Mouse (Mus musculus): Measurements from ENCODE around the gene Zdhhc11. TPM values are rescaled to one million over a fixed set of nuclear protein-coding genes. Genes with fewer than 3 reads are reported as not detected.
A peak's percentile ranks its signal among the peaks of the same experiment; 100 is the strongest.
"Not testable (repeated sequence)": the region's sequence is repeated elsewhere in the genome, so short reads cannot be mapped to it uniquely, and the experiment has no call there.

Gene Zdhhc11
- total RNA-seq, 2 experiments from 2014 or later: not detected

DNA sequence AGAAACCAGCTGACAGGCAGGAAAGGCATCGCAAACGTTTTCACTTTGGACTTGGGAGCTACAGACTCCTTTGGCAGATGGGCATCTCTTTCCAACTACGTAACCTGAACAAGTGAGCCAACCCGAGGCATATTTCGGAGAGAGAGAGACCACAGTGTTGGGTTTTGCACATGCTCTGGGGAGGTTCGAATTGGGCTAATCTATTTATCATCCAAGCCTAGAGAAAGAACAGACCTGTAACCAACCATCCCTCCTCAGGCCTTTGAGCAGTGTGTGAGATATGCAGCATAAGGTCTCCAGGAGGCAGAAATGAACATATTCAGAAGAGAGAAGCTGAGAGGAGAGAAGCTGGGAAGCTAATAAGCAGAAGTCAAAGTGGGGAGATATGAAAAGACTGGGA is 37.3 kb downstream of the Zdhhc11 start:
- no peak for DNase-seq
- intact Hi-C loops (cut with DNase I): no loop called here

DNA sequence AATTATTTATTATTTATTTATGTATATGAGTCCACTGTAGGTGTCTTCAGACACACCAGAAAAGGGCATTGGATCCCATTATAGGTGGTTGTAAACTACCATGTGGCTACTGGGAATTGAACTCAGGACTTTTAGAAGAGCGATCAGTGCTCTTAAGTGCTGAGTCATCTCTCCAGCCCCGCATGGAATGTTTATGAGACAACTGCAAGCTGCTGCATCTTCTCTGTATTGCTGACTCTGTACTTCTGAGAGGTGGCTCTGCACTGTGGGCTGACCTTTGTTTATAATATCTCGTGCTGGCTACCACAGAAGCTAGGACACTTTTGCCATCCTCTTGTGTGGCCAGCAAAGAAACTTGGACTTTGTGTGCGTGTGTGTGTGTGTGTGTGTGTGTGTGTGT is 37.8 kb downstream of the Zdhhc11 start:
- intact Hi-C loops (cut with DNase I): no loop called here
- no peak for DNase-seq

DNA sequence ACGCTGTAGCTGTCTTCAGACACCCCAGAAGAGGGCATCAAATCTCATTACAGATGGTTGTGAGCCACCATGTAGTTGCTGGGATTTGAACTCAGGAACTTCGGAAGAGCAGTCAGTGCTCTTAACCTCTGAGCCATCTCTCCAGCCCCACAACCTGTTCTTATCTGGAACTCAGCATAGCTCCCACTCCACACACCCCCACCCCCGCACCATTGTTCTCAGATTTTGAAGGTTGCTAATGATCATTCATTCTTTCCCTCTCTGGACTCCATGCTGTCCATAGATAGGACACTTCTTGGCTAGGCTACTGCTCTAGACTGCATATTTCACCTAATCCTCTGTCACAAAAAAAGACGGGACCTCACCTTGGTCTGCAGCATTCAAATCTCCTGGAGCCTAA is 43.2 kb downstream of the Zdhhc11 start:
- DNase-seq; intact Hi-C loops (cut with DNase I): not testable (repeated sequence)

DNA sequence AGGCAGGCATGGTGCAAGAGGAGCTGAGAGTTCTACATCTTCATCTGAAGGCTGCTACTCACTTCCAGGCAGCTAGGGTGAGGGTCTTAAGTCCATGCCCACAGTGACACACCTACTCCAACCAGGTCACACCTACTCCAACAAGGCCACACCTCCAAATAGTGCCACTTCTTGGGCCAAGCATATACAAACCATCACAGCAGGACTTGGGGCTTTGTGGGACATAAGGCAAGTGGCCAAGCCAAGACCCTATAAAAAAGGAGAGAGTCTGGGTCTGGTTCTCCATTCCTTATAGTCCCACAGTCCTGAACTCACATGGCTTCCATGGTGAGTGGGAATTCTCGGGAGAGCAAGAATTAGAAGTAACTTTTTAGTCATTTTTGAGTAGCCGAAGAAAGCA is 44.6 kb downstream of the Zdhhc11 start:
- DNase-seq; intact Hi-C loops (cut with DNase I): not testable (repeated sequence)

DNA sequence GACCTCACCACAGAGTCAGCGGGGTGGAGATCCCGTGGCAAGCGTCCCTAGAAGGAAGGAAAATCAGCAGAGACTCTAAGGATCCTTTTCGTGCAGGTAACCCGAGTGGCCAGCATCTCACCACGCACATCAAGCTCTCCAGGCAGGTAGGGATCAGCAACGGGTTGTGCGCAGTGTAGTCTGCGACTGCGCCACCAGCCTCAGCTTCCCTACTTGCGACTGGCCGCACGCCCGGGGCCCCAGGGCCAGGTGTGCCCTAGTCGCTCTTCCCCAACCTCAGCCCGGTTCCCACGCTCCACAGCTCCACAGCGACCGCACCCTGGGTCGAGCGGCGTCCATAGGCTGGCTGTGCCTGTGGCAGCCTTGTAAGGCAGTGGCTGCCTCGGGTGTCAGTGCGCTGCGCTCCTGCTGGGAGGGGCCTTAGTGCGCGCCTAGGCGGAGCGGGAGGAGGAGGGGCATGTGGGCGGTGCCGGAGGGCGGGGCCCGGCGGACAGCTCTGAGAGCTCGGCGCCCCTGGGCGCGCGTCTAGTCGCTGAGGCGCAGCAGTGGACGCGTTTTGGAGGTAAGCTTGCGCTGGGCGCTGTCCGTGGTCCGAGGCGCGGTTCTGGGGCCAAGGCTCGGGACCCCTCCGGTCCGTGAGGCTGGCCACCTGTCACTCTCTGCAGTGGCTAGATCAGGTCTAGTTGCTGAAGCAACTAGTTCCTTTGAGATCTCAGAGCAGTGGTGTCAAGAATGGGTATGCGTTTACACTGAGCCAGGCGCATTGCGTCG is 45.5 kb downstream of the Zdhhc11 start, which contains the start of gene Tppp:
Gene Tppp (plus strand): TSS at position 460 of the 771 bp plus-strand sequence.
- intact Hi-C loops (cut with DNase I): no loop called here
- peak; percentile 95 to 96 for DNase-seq

DNA sequence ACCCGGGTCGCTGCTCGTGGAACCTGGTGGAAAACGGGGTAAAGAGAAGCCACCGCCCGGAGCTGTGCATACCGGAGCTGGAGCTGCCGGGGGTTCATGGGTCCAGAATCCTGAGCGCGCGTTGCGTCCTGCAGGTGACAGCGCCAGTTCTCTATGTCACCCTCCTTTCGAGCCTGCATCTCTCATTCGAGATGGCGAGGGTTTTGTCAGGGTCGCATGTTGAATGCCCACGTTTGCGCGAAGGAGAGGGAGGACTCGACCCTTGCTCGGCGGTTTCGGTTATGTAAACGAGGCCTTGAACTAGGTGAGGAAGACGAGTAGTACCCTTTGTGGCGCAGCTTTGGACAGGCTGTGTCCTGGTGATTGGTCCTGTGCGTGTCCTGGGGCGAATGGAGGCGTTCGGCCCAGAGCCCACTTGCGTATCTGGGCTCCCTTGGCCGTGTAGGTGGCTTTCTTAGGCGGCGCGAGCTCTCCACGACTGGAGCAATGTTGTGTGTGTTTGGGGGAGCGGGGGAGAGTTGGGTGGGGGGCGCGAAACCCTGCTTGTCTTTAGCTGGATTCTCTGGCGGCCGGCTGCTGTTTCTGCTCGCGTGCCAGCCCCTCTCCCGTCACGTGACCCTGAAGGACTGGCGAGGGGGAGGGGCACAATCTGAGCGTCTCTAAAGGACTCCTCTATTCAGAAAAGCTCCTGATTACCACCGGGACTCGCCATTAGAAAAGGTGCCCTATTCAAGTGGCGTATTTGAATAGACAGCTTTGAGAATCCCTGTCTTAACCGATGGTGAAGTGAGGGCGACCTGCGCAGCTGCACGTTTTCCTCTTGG is 46.4 kb downstream of the Zdhhc11 start:
- DNase-seq: peak; percentile 76 to 77
- intact Hi-C loops (cut with DNase I): no loop called here

DNA sequence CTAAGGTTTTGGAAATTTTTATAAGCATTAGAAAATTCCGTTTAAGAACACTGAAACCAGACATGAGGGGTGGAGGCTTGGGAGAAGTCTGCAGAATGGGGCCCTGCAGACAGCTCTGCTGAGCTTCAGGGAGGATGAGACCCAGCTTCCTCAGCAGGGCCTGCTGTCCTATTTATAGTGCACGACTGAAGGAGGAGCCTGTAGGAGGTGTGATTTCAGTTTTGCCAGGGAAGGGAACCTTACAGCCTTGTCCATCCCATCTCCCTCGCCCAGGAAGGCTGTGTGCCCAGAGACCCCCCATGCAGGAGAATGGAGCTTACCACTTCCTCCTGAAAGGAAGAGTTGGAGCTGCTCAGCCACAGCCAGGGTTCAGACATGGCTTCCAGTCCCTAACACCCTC is 47.0 kb downstream of the Zdhhc11 start:
- intact Hi-C loops (cut with DNase I): no loop called here
- DNase-seq: no peak

DNA sequence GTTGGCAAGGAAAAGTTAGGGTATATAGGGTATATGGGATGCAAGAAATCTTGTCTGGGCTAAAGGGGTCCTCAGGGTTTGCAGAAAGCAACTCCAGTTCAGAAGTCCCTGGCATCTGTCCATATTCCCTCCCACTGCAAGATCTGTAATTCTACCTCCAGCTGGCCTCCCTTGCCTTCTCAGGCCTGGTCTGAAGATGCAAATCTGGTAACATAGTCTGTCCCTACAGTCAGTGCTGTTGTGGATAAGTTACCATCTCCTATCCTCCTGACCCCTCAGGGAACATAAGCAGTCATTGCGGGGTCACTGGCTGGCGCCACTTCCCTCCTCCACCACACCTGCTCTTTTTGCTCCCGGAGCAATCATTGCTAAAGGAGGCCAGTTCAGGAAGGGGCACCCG is 52.3 kb downstream of the Zdhhc11 start:
- DNase-seq: no peak
- intact Hi-C loops (cut with DNase I): no loop called here

DNA sequence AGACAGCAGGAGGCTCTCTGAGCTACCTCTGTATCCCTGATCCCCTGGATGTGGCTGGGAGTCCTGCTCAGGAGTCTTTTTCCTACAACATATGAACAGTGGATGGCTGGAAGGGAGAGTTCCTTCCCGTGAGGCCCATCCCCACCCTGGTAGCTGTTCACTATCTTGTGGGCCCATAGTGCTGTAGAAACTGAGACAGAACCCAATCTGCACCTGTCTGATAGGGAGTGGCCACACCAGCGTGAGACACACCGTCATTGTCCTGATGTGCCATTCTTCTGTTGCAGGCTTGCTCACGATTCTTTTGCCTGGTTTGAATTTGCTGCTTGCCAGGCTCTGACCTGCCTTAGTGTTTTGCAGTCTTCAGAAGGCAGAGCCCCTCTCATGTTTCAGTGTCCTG is 53.8 kb downstream of the Zdhhc11 start:
- DNase-seq: no peak
- intact Hi-C loops (cut with DNase I): no loop called here

DNA sequence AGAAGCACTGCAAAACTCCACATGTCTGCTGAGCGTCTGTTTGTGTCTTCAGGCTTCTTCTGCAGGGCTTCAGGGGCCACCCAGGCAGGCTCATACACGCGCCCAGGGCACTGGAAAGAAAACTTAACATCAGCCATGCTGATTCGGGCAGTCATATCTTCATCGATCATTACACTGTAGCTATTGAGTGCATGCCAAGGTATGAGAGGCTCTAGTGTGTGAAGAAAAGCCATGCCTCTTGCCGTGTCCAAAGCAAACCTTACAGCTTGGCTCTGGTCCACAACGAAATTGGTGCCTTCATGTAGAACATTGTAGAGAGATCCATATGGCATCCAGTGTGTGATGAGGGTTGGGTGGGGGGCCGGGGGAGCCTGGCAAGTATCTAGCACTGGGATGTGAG is 55.4 kb downstream of the Zdhhc11 start:
- intact Hi-C loops (cut with DNase I); DNase-seq: not testable (repeated sequence)

DNA sequence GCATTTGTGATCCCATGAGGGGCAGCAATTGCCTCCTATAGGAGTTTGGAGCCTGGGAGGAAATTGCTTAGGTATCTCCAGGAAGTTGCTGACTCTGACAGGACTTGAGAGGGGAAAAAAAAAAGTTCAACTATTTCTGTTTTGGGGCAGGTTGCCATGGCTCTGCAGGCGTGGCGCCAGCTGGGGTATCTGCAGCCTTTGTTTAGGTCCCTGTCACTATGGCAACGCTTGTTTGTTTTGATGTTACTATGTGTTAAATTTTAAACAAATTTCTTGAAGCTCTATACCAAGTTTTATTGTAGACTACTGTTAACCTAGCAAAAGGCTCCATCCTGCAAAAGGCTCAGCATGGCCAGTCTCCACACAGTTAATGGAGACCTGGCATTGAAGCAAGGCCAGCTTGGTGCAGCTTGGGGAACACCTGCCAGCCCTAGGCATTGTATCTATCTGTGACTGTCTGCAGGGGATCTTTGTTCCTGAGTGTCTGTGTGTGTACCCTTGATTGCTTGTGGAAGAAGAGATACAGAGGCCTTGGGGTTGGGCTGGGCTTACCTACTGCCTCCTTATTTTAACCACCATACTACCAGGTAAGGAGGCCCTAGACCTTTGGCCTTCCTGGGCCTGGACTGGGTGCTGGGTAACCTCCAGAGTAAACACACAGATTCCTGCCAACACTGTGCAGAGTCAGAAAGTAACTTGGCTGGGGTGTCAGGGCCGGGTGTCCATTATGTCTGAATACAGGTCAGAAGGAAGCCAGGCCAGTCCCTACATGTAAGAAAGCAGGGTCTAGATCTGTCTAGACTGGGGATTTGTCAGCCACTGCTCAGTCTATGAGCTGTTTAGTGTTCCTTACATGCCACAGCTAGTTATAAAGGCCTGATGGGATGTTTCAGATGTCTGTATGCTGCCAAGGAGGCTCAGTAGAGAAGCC is 61.8 kb downstream of the Zdhhc11 start:
- intact Hi-C loops (cut with DNase I): loop anchor here (1.0 kb wide), 1 partner anchor 55 kb away; no protein-coding TSS in a partner anchor
- peak; percentile 58 to 61 for DNase-seq

- intact Hi-C loops (cut with DNase I): loop anchor here (1.0 kb wide), 1 partner anchor 56 kb away; no protein-coding TSS in a partner anchor
- peak; percentile 46 to 65 for DNase-seq
Measured at GRCm38 (mm10) chr13:74026215-74026614, 62.6 kb downstream of the Zdhhc11 start.

- DNase-seq: no peak
- intact Hi-C loops (cut with DNase I): no loop called here
Measured at GRCm38 (mm10) chr13:74028116-74028515, 64.5 kb downstream of the Zdhhc11 start.

GRCm38 (mm10) chr13:74029013-74029412 is 65.4 kb downstream of the Zdhhc11 start:
- no peak for DNase-seq
- intact Hi-C loops (cut with DNase I): no loop called here

- intact Hi-C loops (cut with DNase I): no loop called here
Measured at GRCm38 (mm10) chr13:74030691-74031090, 67.0 kb downstream of the Zdhhc11 start.

DNA sequence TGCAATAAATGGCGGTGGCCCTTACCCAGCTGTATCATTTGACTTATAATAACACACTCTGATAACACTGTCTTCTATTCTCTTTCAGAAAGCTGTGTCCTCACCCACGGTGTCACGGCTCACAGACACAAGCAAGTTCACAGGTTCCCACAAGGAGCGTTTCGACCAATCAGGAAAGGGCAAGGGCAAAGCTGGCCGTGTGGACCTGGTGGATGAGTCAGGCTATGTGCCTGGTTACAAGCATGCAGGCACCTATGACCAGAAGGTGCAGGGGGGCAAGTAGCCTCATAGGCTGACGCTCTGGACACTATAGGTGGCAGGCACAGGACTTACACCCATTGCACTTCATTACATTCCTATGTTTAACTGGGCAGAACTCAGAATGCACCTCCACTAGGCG is 67.5 kb downstream of the Zdhhc11 start:
- intact Hi-C loops (cut with DNase I): no loop called here
- DNase-seq: no peak

More at GRCm38 (mm10) chr13:74030691-74031090, 67.0 kb downstream of the Zdhhc11 start:
- no peak for DNase-seq

DNA sequence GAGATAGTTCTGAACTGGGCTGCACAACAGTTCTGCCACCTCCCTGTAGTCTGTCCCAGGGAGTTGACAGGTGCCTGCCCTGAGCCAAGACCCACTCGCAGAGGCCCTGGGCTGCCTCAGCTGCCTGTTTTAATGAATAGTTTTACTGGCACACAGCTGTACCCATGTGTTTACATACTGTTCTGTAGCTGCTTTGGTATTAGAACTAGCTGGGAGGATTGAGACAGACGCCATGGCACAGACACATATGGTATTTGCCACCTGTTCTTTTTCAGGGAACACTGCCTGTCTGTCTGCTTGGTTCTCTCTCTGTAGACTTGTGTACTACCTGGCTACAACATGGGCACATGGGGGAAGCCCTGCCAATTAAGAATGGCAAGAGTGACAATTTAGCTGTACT is 71.1 kb downstream of the Zdhhc11 start:
- intact Hi-C loops (cut with DNase I): no loop called here

GRCm38 (mm10) chr13:74035776-74036175 is 72.1 kb downstream of the Zdhhc11 start:
- no peak for DNase-seq
- intact Hi-C loops (cut with DNase I): no loop called here

More for the DNA sequence above, 71.1 kb downstream of the Zdhhc11 start:
- DNase-seq: no peak

GRCm38 (mm10) chr13:74039926-74040325 is 76.3 kb downstream of the Zdhhc11 start:
- intact Hi-C loops (cut with DNase I): no loop called here
- no peak for DNase-seq

Data from heart, postnatal 14 days (tissue).